Mouse (Mus musculus): ENCODE measurements around the gene Rnf20.

Gene Rnf20

DNA sequence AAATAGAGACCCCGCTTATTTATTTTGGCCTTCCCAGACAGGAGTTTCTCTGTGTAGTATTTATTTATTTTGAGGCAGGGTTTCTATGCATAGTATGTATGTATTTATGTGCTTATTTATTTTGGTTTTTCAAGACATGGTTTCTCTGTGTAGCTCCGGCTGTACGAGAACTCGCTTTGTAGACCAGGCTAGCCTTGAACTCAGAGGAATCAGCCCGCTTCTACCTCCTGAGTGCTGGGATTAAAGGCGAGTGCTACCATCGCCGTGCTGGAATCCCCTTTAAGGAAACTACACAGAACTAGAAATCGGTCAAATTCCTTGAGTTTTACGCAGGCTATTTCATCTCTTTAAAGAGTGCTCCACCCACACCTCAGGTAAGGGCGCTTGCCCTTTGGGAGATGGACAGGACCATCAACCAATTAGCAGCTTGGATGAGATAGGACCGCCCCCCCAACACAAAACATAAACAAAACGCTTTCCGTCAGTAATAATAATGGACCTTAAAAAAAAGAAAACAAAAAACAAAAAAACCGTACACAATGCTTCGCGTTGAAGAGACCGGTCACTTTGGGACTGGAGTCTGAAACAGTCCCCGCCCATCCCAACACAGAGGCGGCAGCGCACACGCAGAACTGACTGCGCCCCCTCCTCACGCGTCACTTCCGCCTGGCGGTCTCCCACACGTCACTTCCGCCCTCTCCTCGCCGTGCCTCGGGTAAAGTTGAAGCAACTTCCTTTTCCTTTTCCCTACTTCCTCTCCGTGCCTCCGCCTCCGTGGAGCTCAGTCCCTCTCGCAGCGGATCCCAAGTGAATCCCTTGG, at the start of gene Rnf20:
Gene Rnf20, plus strand, starts transcription at position 688 of the 820 bp plus-strand sequence.
- in situ Hi-C loops (cut with MboI, MseI), result loop anchor here (5.0 to 25.0 kb wide), 2 partner anchors 99 to 1169 kb away; partner anchors contain the start of gene Tex10

DNA sequence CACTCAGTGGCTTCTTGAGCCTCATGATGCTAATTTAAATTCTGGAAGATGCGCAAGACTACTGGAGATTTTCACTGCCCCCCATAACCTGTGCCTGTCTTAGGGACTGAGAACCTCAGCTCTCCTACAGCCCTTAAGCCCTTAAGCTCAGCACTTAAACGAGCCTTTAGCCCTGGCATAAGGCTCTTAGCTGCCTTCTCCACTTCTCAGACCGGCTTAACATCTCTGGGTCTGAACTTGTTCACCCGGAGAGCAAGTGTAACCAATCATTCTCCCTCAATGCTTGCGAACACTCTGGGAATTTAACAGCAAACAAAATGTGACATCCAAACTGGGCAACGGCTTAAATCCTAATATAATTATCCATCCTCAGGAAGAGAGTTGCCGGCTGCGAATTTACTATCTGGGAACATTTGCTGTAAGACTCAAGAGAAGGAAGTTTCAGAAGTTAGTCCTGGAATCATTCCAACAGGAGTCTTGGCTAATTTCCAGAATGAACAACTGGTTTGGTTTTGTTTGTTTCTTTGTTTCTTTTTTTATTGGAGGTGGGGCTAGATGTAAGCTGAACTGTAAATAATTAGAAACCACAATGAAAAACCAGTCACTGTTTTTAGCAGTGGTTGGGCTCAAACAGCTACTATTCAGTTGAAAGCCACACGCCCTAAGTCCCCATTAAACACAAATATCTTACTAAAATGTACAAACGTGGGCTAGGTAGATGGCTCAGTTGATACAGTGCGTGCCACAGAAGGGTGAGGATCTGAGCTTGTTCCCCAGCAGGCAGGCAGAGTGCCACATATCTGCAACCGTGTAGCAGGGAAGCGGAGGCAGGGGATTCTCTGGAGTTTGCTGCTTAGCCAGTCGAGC, 47.6 kb upstream of the Rnf20 start:
- in situ Hi-C loops (cut with MboI, MseI), result no loop called here

DNA sequence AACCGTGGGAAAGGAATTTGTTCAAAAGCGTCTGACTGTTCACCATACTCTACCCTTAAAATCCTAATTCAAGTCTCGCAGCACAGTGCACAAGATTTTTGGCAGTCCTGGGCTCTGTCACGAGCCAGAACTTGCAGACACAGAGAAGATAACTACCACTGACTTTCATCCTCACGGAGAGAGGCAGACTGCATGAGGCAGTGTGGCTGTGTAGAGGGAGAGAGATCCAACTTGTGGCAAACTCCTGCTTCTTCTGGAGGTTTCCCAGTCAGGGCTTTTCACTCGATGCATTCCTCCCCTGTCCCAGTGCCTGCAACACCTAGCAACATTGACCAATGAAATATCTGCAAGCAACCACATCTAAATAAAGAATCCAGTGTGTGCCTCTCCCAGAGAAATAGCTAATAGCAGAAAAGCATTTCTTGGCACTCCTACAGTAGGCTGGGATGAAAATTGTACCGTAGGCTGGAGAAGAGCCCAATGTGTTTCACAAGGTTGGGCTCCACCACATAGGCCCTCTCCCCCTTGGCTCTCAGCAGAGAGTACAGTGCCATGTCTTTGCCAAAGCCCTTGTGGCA, 46.2 kb upstream of the Rnf20 start:
- in situ Hi-C loops (cut with MboI, MseI), result no loop called here

DNA sequence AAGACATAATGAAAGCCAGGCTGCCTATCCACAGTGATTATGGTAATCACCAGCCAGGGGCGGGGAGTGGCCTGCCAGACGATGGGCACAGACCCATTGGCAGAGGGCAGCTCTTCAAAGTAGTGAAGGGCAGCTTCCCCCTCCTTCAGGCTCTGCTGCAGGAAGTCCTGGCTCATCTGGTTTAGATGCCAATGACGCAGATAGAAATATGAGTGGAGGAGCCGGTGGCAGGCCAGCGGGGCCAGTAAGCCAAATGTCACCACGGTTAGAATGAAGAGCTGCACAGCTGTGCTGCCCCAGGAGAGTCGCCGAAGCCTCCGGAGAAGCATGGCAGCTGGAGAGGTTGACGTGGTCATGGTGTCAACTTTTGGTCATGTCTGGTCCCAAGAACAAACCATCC, 45.0 kb upstream of the Rnf20 start:
- in situ Hi-C loops (cut with MboI, MseI), result no loop called here

DNA sequence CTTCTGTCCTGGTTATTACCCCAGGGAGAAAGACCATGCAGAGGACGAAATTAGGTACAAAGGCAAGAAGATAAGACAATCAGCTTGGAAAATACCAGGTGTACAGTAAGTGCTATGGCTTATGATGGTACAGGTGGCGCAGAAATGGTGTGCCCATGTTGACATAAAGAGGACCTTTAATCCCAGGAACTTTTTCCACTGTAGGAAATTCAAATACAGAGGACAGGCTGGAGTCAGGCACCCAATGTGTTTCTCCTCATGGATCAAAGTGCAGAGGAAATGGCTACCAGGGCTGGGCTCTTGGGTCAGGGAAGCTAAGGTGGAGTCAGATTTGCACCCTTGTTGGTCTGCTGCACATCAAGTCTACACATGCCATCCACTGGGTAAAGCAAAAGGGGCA, 41.7 kb upstream of the Rnf20 start:
- in situ Hi-C loops (cut with MboI, MseI), result no loop called here

DNA sequence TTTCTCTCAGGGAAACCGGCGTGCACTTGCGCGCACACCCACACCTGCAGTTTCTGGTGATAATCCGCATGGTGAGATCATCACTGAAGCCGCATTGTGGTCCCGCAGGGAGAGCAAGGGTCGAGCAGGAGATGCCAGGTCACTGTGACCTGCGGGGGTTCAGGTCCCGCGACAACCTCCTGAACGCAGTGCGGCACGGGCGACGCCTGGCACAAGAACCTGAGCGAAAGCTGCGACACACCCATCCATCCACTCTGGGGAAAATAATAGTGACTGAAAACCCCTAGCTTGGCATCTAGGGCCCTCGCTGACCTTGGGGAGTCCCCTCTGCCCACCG, 35.0 kb upstream of the Rnf20 start:
- in situ Hi-C loops (cut with MboI, MseI), result no loop called here

DNA sequence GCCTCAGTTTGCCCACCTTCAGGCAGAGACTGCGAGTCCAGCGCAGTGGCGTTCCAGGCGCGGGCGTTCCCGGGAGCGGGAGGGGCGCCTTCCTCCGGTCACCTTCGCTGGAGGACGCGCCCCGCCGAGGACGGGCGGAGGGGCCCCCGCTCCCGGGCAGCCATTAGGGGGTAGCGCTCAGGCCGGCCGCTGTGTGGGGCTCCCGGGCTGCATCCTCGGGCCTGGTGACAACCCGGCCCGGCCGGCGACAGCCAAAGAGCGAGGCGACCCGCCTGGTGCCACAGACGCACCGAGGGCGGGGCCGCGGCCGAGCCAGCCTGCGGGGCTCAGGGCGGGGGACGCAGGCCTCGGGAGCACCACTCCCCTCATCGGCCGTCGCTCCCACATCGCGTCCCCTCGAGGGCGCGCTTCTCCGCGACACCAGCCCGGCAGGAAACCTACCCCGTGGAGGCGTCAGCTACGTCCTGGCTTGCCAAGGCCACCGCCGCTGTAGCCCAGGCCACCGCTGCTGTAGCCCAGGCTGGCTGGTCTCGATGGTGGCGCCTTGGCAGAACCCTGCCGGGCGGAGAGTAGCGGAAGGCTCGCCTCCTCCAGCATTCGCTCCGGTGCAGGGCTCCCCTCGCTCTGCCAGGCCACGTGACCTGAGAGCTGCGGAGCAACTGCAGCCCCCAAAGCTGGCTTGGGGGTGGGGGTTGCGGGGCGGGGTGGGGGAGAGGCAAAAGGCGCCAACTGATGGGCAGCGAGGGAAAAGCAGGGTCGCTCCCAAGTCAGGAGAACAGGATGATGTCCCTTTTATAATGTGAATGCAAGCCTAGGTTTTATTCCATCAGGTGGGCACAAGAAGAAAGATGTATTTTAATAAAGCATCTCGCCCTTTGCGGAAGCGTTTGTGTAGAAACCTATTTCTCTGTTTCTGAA, 34.4 kb upstream of the Rnf20 start, which contains the start of gene Tmem246:
Gene Tmem246, minus strand, starts transcription at position 694 of the 918 bp plus-strand sequence.
- in situ Hi-C loops (cut with MboI, MseI), result no loop called here

DNA sequence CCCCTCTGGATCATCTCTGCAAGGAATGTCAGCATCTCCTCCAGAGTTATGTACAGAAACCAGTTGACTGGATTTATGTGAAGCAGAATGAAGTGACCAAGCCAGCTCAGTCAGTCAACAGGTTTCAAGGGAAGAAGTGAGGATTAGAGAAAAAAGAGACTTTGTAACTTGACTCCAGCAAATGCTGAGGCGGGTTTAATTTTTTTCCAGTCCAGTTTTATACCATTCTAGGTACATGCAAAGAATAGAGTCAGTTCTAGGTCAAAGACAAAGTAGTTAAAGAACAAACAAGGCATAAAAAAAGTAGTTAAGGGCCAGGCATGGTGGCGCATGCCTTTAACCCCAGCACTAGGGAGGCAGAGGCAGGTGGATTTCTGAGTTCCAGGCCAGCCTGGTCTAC, 28.6 kb upstream of the Rnf20 start:
- in situ Hi-C loops (cut with MboI, MseI), result no loop called here

DNA sequence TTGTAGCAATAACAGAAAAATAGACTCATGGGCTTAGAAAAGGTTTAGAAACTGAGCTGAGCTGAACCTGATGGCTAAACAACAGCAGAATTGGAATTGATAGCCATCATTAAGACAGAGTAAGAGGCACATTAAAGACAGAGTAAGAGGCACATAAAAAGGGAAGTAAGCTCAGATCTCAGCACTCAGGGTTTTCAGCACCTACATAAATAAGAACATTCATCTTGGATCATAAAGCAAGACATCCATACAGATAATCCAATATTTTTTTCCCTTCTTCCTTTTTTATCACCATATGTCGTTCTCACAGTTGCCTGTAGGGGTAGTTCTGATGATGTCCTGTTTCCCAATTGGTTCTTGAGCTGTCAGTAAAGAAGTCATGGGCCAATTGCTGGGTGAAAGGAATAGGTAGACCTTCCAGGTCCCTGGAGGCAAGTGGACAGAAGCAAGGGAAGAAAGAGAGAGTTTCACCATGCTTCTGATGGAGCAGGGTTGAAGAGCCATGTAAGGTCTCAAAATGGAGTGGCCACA, 27.7 kb upstream of the Rnf20 start:
- in situ Hi-C loops (cut with MboI, MseI), result no loop called here

DNA sequence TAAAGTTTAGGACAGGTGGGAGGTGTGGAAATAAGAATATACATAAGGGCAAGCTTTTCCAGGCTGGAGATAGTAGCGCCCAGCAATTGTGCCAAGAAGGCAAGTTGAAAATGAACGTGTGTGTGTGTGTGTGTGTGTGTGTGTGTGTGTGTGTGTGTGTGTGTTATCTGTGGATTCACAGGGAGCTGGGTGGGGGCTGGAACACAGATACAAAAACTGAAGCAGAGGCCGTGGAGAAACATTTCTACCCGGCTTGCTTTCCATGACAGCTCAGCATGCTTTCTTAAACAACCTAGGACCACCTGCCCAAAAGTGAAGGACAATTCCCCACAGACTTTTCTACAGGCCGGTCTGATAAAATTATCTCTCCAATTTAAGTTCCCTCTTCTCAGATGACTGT, 27.2 kb upstream of the Rnf20 start:
- in situ Hi-C loops (cut with MboI, MseI), result no loop called here

DNA sequence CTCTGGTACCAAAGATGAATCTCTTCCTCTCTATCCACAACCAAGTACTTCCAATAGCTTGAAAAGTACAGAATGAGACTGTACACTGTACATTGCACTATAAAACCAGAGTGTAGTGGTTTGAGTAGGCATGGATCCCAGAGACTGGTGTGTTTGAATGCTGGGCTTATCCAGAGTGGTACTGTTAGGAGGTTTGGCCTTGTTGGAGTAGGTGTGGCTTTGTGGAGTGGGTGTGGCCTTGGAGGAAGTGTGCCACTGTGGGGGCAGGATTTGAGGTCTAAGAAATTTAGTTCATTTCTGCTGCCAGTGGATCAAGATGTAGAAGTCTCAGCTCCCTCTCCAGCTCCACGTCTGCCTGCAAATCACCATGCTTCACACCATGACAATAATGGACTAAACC, 26.3 kb upstream of the Rnf20 start:
- in situ Hi-C loops (cut with MboI, MseI), result no loop called here

DNA sequence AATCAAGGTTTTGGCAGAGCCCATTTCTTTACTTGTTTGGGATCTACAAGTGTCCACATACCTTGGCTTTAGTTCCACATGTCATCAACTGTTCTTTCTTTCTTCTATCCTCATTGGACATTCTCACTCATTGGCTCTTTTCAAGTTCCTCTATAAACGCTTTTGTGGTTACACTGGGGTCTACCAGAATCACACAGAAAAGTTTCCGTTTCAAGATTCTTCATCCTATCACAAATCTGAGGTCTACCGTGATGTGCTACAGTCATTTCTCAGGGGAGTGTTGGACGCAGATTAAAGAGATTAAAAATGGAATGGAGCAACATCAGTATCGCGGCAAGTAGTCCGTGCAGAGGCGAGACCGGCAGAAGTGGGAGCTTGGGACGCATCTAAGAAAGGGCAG, 14.9 kb upstream of the Rnf20 start:
- in situ Hi-C loops (cut with MboI, MseI), result no loop called here

DNA sequence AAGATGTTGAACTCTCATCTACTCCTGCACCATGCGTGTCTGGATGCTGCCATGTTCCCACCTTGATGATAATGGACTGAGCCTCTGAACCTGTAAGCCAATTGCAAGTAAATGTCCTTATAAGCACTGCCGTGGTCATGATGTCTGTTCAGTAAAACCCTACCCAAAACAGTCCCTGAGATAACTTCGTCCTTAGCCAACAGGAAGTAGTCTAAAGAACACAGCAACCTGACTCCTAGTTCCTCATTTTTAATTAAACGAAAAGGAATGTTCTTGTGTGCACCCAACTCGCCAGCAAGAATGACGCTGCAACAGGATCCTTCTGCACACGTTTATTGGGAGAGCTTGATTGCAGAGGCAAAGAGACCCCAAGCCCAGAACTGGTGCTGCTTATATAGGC, 11.9 kb upstream of the Rnf20 start:
- in situ Hi-C loops (cut with MboI, MseI), result loop anchor here (5.0 kb wide), 1 partner anchor 48 kb away; no protein-coding TSS in a partner anchor

DNA sequence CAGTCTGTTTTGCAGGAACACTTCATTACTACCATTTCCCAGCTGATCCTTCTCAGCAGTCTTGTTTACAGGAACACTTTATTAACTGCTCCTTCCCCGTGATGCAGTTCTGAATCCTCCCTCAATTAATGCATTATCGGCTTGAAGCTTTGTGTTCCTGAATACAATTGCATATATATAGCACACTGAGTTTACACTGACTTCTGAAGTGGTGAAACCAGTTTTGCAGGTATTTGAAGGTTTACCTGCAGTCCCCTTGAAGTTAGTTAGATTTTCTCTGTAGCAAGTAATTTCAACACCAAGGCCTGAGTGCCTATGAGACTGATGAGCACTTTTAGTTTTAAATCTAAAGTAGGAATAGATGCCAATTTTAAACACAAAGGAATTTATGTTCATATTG, 9.5 kb upstream of the Rnf20 start:
- in situ Hi-C loops (cut with MboI, MseI), result loop anchor here (5.0 kb wide), 1 partner anchor 50 kb away; no protein-coding TSS in a partner anchor

DNA sequence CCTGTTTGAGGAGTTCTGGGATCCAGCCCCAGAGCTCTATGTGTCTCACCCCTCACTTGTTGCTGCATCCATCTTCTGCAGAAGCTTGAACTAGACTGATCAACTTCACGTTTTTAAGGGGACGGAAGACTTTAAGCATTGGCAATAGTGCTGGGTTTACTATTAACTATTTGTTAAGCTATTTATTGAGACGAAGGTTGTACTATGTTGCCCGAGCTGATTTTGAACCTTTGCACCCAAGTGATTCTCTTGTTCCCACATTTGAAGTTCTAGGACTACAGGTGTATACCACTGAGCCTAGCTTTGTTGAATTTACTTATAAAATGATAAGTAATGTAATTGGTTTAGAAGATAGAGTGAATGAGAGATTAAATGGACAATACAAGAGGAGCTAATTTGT, 7.9 kb upstream of the Rnf20 start:
- in situ Hi-C loops (cut with MboI, MseI), result loop anchor here (5.0 kb wide), 1 partner anchor 52 kb away; no protein-coding TSS in a partner anchor

DNA sequence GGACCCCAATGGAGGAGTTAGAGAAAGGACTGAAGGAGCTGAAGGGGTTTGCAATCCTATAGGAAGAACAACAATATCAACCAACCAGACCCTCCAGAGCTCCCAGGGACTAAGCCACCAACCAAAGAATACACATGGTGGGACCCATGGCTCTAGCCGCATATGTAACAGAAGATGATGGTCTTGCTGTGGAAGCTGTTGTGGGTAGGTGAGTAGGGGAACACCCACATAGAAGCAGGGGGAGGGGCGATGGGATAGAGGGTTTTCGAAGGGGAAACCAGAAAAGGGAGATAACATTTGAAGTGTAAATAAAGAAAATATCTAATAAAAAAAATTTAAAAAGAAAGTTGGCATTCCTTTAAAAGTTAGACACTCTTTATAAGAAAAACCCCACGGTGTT, 6.8 kb upstream of the Rnf20 start:
- in situ Hi-C loops (cut with MboI, MseI), result loop anchor here (5.0 to 25.0 kb wide), 2 partner anchors 53 to 1163 kb away; partner anchors contain the start of gene Tex10

DNA sequence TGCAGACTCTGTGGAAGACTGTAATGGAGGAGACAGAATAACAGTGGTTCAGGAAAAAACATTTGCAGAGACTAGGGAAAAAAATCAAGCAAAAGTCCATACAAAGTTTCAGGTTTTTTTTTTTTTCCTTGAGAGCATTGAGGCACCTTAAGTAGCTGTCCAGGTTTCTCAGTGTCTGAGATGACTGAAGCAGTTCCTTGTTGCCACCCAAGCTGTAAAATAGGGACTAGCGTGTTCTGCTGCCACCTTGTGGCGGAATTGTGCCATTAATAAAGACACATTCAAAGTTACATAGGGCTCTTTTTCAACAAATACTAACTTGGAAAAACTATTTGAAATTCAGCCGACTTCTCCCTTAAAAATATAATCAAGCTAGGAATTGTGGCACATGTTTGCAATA, 4.8 kb upstream of the Rnf20 start:
- in situ Hi-C loops (cut with MboI, MseI), result loop anchor here (25.0 kb wide), 1 partner anchor 1165 kb away; the partner anchor contains the start of gene Tex10

DNA sequence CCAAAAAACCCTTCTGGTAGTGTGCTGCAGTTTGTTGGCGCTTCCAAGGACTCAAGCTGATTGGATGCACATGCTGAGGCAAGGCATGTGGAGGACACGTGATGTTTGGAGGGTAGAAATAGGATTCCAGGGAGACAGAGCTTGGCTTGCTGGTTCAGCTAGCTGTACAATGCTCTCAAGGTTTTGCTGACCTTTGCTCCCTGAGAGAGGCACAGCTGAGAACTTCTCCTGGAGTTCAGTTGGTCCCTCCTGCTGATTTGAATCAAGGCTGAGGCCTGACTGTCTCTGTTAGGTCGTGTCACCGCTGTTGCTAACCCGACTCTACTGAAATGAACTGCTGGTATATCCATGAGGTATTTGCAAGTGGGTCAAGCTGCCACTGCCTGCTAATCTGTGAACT, 2.9 kb upstream of the Rnf20 start:
- in situ Hi-C loops (cut with MboI, MseI), result loop anchor here (25.0 kb wide), 1 partner anchor 1167 kb away; the partner anchor contains the start of gene Tex10

DNA sequence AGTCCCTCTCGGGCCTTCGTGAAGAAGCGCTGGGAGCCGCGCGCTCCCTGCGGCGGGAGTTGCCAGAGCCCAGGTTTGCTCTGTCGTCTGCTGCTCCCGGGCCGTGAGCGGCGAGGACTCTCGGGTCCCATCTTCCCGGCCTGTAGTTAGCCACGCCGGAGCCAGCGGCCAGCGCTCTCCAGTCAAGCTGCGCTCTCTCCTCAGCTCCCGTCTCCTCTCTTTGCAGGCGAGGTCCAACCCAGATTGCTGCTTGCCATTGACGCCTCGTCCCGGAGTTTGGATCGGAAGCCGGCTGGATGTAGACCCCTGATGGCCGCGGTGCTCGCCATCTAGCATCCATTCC, 304 bp downstream of the Rnf20 start:
- in situ Hi-C loops (cut with MboI, MseI), result loop anchor here (5.0 to 25.0 kb wide), 2 partner anchors 100 to 1170 kb away; partner anchors contain the start of gene Tex10

DNA sequence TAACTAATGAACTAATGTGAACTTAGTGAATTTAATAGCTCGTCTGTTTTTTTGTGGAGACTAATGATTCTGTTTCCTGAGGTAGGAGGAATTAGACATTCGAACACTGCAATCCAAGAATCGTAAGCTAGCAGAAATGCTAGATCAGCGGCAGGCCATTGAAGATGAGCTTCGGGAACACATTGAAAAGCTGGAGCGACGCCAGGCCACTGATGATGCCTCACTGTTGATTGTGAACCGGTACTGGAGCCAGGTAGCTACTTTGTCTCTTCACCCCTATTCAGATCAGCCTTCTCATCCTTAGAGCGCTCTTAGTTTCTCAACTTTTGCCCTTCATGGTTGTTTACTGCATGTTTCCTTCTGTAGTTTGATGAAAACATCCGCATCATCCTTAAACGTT, 6.0 kb downstream of the Rnf20 start:
- in situ Hi-C loops (cut with MboI, MseI), result loop anchor here (25.0 kb wide), 1 partner anchor 1176 kb away; the partner anchor contains the start of gene Tex10

All from T-helper 2 cell (primary cell).